Mouse (Mus musculus) G1E (cell line): ENCODE measurements around the gene Mmel1. TPM values are rescaled to one million over a fixed set of nuclear protein-coding genes. Genes with fewer than 3 reads are reported as not detected.
A peak's percentile ranks its signal among the peaks of the same experiment; 100 is the strongest.

ENCODE experiments used
- ATAC-seq: 2 replicates; pipeline ENCODE4 v1.8.0; 2016; ENCODE audit warnings: mild to moderate bottlenecking; ENCODE audit not compliant: insufficient number of reproducible peaks, poor library complexity, low FRiP score, severe bottlenecking; ENCODE audit errors: extremely low read depth
- DNase-seq: peaks from one replicate; pipeline ENCODE4 v3.0.0; 2012; ENCODE audit warnings: low spot score
- H3K27me3 ChIP-seq: 2 replicates; pipeline ENCODE4 v1.6.1; 2012; ENCODE audit warnings: mild to moderate bottlenecking, low read length, inconsistent platforms; ENCODE audit not compliant: insufficient read depth
- H3K36me3 ChIP-seq: replicated peaks from 2 replicates; pipeline ENCODE3; 2012; ENCODE audit warnings: mild to moderate bottlenecking, inconsistent platforms
- H3K4me1 ChIP-seq: 2 replicates; pipeline ENCODE4 v1.6.1; 2012; ENCODE audit warnings: low read depth, low read length, inconsistent platforms, mixed read lengths; ENCODE audit not compliant: insufficient read depth
- H3K4me3 ChIP-seq: 2 replicates; pipeline ENCODE4 v1.5.1; 2012; ENCODE audit warnings: low read depth, mild to moderate bottlenecking, inconsistent platforms, low read length, moderate library complexity, mixed read lengths
- H3K9me3 ChIP-seq: replicated peaks from 2 replicates; pipeline ENCODE4 v1.6.1; 2012; ENCODE audit warnings: inconsistent platforms
- CTCF ChIP-seq: IDR thresholded peaks from 2 replicates; pipeline ENCODE4 v1.5.1; 2012; ENCODE audit warnings: low read depth, low read length, inconsistent platforms, mixed read lengths
- GATA1 ChIP-seq: IDR thresholded peaks from 2 replicates; pipeline ENCODE4 v1.6.1; 2012; ENCODE audit warnings: borderline replicate concordance, low read length, inconsistent platforms, mixed read lengths
- GATA2 ChIP-seq: IDR thresholded peaks from 2 replicates; pipeline ENCODE4 v1.6.1; 2012; ENCODE audit warnings: low read depth, low read length, inconsistent platforms, borderline replicate concordance
- POLR2AphosphoS5 ChIP-seq: IDR thresholded peaks from 2 replicates; pipeline ENCODE4 v1.6.1; 2012; ENCODE audit warnings: low read depth, low read length, inconsistent platforms; ENCODE audit not compliant: insufficient replicate concordance
- TAL1 ChIP-seq: conservative IDR thresholded peaks from 2 replicates; pipeline ENCODE4 v1.6.1; 2012; ENCODE audit warnings: low read depth, low read length, inconsistent platforms, mixed read lengths
- polyA plus RNA-seq: library from polyadenylated mRNA; stranded (reverse); fragments of >175 nt; gene quantifications from 2 replicates; pipeline ENCODE4 v1.2.3, GENCODE M21; 2012
- total RNA-seq, 2 experiments: library from RNA; stranded (forward) in 1 of 2; stranded (reverse) in 1 of 2; fragments of 200-1000 nt in 1 of 2; fragments of >200 nt in 1 of 2; fragmentation: Nextera tagmentation in 1 of 2; gene quantifications; 2 replicates each; pipeline ENCODE4 v1.2.3; 2014 to 2017

The Mmel1 gene
- total and polyA plus RNA-seq, 3 experiments: 0.03 to 0.22 TPM; not detected in 1

DNA sequence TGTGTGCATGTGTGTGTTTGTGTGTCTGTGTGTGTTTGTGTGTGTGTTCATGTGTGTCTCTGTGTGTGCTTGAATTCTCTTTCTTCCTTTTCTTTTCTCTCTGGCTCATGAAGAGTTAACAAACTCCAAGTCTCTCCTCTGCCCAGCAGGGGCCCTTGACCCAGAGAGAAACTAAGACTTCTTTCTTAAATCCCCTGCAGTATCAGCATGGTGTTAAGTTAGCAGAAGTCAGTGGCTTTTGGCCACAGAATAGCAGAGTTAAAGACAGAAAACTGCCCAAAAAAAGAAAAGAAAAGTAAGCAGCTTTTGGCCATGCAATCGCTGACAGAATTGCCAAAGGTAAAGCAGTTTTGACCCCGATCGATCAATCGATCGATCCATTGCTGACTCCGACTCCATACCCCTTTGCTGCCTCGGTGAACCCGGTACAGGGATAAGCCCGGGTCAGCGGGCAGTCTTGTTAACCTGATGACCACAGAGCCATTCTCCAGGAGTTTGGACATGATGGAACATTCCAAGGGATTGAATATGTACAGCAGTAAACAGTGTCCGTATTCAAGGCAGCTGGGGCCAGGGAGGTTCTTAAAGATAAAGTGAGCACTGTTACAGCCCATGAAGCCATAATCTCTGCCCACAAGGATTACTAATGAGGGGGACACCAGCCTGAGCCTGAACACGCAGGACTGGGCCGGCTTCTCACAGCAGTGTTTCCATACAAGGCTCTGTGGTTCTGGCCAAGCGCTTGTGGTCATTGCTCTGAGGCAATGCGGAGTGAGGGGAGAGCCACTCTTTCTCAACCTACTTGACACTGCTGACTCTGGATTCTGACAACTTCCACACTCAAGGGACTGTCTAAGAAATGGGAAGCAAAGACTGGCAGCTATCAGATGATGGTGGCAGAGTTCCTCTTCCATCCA, 41.5 kb downstream of the Mmel1 start:
- TF ChIP-seq CTCF (no peak), POLR2AphosphoS5 (no peak), GATA1 (no peak), TAL1 (no peak), GATA2 (no peak)
- peak overlapping the region; percentile 33; the same call in 1 of the 2 replicates for H3K4me3 ChIP-seq
- ATAC-seq: no peak
- H3K4me1 ChIP-seq: peaks cover 46% of the 10 kb centered on the region
- H3K36me3 ChIP-seq: peaks cover 8% of the 10 kb centered on the region
- H3K9me3 ChIP-seq: no peaks in the 10 kb centered on the region
- no peaks in the 10 kb centered on the region for H3K27me3 ChIP-seq
- no peak for DNase-seq

DNA sequence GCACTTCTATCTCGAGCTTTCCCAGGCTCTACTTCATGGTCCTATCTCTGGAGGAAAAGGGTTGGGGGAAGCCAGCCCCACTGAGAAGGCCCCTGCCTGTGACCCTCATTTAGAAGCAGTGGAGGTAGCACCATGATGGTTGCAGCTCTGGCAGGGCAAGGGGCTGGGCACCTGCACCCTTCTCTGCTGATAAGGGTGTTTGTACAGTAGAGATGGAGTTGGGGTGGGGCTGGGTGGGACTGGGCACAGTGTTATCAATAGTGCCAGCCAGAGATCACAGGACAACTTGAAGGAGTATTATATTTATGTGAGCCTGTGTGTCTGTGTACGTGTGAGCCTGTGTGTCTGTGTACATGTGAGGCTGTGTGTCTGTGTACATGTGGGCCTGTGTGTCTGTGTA, 42.3 kb downstream of the Mmel1 start:
- H3K9me3 ChIP-seq: no peaks in the 10 kb centered on the region
- peak; percentile 72 for ATAC-seq
- peaks cover 45% of the 10 kb centered on the region for H3K4me1 ChIP-seq
- no peak for DNase-seq
- no peaks in the 10 kb centered on the region for H3K27me3 ChIP-seq
- peak overlapping the region; percentile 33; the same call in 1 of the 2 replicates for H3K4me3 ChIP-seq
- TF ChIP-seq CTCF (no peak), GATA2 (no peak), GATA1 (no peak), TAL1 (peak; percentile 12; the same call in 1 of the 2 replicates), POLR2AphosphoS5 (no peak)
- H3K36me3 ChIP-seq: peaks cover 15% of the 10 kb centered on the region

DNA sequence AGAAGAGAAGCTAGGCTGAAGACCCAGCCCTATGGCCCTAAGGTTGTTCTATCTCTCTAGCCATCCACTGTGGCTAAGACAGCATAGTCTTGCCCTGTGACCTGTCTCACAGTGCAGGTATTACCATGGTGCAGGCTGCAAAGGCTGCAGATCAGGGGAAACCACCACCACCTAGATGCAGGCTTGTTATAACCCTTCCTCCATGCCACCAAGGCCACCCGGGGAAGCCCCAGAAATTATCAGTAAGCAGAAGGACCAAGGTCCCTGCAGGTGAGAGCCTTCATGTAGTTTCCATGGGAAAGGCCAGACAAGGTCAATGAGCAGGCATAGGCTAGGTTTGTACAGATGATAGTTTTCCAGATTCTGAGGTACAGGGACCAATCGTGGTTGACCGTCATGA, 44.5 kb downstream of the Mmel1 start:
- H3K36me3 ChIP-seq: peaks cover 28% of the 10 kb centered on the region
- no peaks in the 10 kb centered on the region for H3K27me3 ChIP-seq
- 0 out of 2 replicates have a peak, but pooled peaks cover 3% of the 10 kb centered on the region for H3K9me3 ChIP-seq
- no peak for ATAC-seq
- no peak for DNase-seq
- H3K4me3 ChIP-seq: no peak overlapping the region
- H3K4me1 ChIP-seq: peaks cover 33% of the 10 kb centered on the region
- TF ChIP-seq CTCF: no peak
- TF ChIP-seq TAL1: no peak
- TF ChIP-seq GATA1: no peak
- TF ChIP-seq GATA2: no peak
- TF ChIP-seq POLR2AphosphoS5: no peak

GRCm38 (mm10) chr4:154914252-154914651, 44.9 kb downstream of the Mmel1 start:
- peaks cover 33% of the 10 kb centered on the region for H3K4me1 ChIP-seq
- DNase-seq: no peak
- H3K9me3 ChIP-seq: 0 out of 2 replicates have a peak, but pooled peaks cover 3% of the 10 kb centered on the region
- ATAC-seq: no peak
- H3K27me3 ChIP-seq: no peaks in the 10 kb centered on the region
- H3K36me3 ChIP-seq: peaks cover 29% of the 10 kb centered on the region
- no peak for TF ChIP-seq POLR2AphosphoS5
- H3K4me3 ChIP-seq: no peak overlapping the region

GRCm38 (mm10) chr4:154914707-154915106, 45.3 kb downstream of the Mmel1 start:
- ATAC-seq (no peak), DNase-seq (no peak)
- Histone ChIP-seq H3K4me1 (peaks cover 33% of the 10 kb centered on the region), H3K27me3 (no peaks in the 10 kb centered on the region), H3K9me3 (0 out of 2 replicates have a peak, but pooled peaks cover 3% of the 10 kb centered on the region), H3K36me3 (peaks cover 29% of the 10 kb centered on the region), H3K4me3 (no peak overlapping the region)
- TF ChIP-seq TAL1 (no peak), GATA2 (no peak), CTCF (no peak), GATA1 (no peak), POLR2AphosphoS5 (no peak)

- Histone ChIP-seq H3K27me3 (no peaks in the 10 kb centered on the region), H3K36me3 (peaks cover 29% of the 10 kb centered on the region), H3K4me3 (no peak overlapping the region), H3K4me1 (peaks cover 31% of the 10 kb centered on the region), H3K9me3 (0 out of 2 replicates have a peak, but pooled peaks cover 3% of the 10 kb centered on the region)
- TF ChIP-seq GATA2: no peak
- TF ChIP-seq TAL1: no peak
- TF ChIP-seq CTCF: no peak
- no peak for TF ChIP-seq GATA1
- TF ChIP-seq POLR2AphosphoS5: no peak
- ATAC-seq (no peak), DNase-seq (no peak)
These were observed 45.9 kb downstream of the Mmel1 start for GRCm38 (mm10) chr4:154915286-154915685.
